Mouse (Mus musculus) embryonic fibroblast, embryonic 13.5 days (primary cell): ENCODE measurements around the gene Ankrd28. TPM values are rescaled to one million over a fixed set of nuclear protein-coding genes. Genes with fewer than 3 reads are reported as not detected.

Source experiments
- H3K27ac ChIP-seq: 2 replicates; pipeline ENCODE4 v1.5.1; 2012; ENCODE audit warnings: low read length, control low read depth, inconsistent platforms; ENCODE audit not compliant: insufficient read depth
- H3K4me1 ChIP-seq: 2 replicates; pipeline ENCODE4 v1.6.1; 2011; ENCODE audit warnings: low read length; ENCODE audit not compliant: control insufficient read depth, insufficient read depth
- H3K4me3 ChIP-seq: 2 replicates; pipeline ENCODE4 v1.5.1; 2011; ENCODE audit warnings: mild to moderate bottlenecking, control low read depth, low read length; ENCODE audit not compliant: insufficient read depth
- CTCF ChIP-seq: IDR thresholded peaks from 2 replicates; pipeline ENCODE4 v1.5.1; 2011; ENCODE audit warnings: mild to moderate bottlenecking, control low read depth, low read length, moderate library complexity, borderline replicate concordance; ENCODE audit not compliant: insufficient read depth
- POLR2A ChIP-seq: IDR thresholded peaks from 2 replicates; pipeline ENCODE4 v1.6.1; 2011; ENCODE audit warnings: low read depth, mild to moderate bottlenecking, control low read depth, low read length, moderate library complexity
- polyA plus RNA-seq: library from polyadenylated mRNA; stranded (reverse); fragments of >200 nt; gene quantifications from 2 replicates; pipeline ENCODE4 v1.2.4, GENCODE M21; 2011; ENCODE audit warnings: low read depth; ENCODE audit not compliant: missing spikeins, insufficient read length

Gene Ankrd28
- polyA plus RNA-seq, 1 experiment, result 57.5 TPM

- H3K27ac ChIP-seq, result no peak overlapping the region
- no peak overlapping the region for H3K4me3 ChIP-seq
- no peaks in the 10 kb centered on the region for H3K4me1 ChIP-seq
- no peak for TF ChIP-seq POLR2A
- no peak for TF ChIP-seq CTCF
These were observed 144.2 kb downstream of the Ankrd28 start for GRCm38 (mm10) chr14:31686231-31686630.

- TF ChIP-seq CTCF, result no peak
- no peak for TF ChIP-seq POLR2A
These were observed 144.8 kb downstream of the Ankrd28 start for GRCm38 (mm10) chr14:31685680-31686079.

GRCm38 (mm10) chr14:31684343-31685040 lies 146.0 kb downstream of the Ankrd28 start:
- H3K4me3 ChIP-seq, result no peak overlapping the region
- H3K27ac ChIP-seq, result peak overlapping the region; percentile 27; the same call in 1 of the 2 replicates
- TF ChIP-seq CTCF (no peak), POLR2A (no peak)
- H3K4me1 ChIP-seq, result no peaks in the 10 kb centered on the region

More at GRCm38 (mm10) chr14:31685680-31686079, 144.8 kb downstream of the Ankrd28 start:
- no peaks in the 10 kb centered on the region for H3K4me1 ChIP-seq
- no peak overlapping the region for H3K27ac ChIP-seq
- H3K4me3 ChIP-seq, result no peak overlapping the region

GRCm38 (mm10) chr14:31683610-31684009 lies 146.8 kb downstream of the Ankrd28 start:
- TF ChIP-seq CTCF (no peak), POLR2A (no peak)
- Histone ChIP-seq H3K4me1 (no peaks in the 10 kb centered on the region), H3K4me3 (no peak overlapping the region), H3K27ac (no peak overlapping the region)

GRCm38 (mm10) chr14:31681931-31682555 lies 148.4 kb downstream of the Ankrd28 start:
- Histone ChIP-seq H3K4me3 (no peak overlapping the region), H3K27ac (no peak overlapping the region), H3K4me1 (no peaks in the 10 kb centered on the region)
- TF ChIP-seq POLR2A (no peak), CTCF (no peak)

- Histone ChIP-seq H3K4me1 (no peaks in the 10 kb centered on the region), H3K4me3 (no peak overlapping the region), H3K27ac (no peak overlapping the region)
- TF ChIP-seq POLR2A (no peak), CTCF (no peak)
These were observed 149.2 kb downstream of the Ankrd28 start for GRCm38 (mm10) chr14:31681291-31681690.

- no peak for TF ChIP-seq POLR2A
- no peak for TF ChIP-seq CTCF
- H3K4me3 ChIP-seq, result no peak overlapping the region
- H3K4me1 ChIP-seq, result no peaks in the 10 kb centered on the region
- no peak overlapping the region for H3K27ac ChIP-seq
These were observed 149.8 kb downstream of the Ankrd28 start for GRCm38 (mm10) chr14:31680656-31681055.

- Histone ChIP-seq H3K4me3 (no peak overlapping the region), H3K4me1 (peaks cover 4% of the 10 kb centered on the region), H3K27ac (no peak overlapping the region)
- no peak for TF ChIP-seq CTCF
- TF ChIP-seq POLR2A, result no peak
These were observed 158.7 kb downstream of the Ankrd28 start for GRCm38 (mm10) chr14:31671635-31672320.

- H3K4me3 ChIP-seq, result no peak overlapping the region
- peak; percentile 36 for TF ChIP-seq POLR2A
- no peak for TF ChIP-seq CTCF
- H3K4me1 ChIP-seq, result peaks cover 12% of the 10 kb centered on the region
- peak overlapping the region; percentile 98 for H3K27ac ChIP-seq
These were observed 160.6 kb downstream of the Ankrd28 start for GRCm38 (mm10) chr14:31669642-31670490.
